Mouse (Mus musculus) kidney, embryonic 16.5 days (tissue): ENCODE results near the gene Zfp524. TPM values are rescaled to one million over a fixed set of nuclear protein-coding genes. Genes with fewer than 3 reads are reported as not detected.

Experiments used
- polyA plus RNA-seq: library from polyadenylated mRNA; unstranded; fragments of >200 nt; fragmentation: Nextera tagmentation; extraction: Ambion mirVana; gene quantifications from 2 replicates; pipeline ENCODE4 v1.2.1, GENCODE M21; 2015

The Zfp524 gene
- polyA plus RNA-seq, 1 experiment from 2014 or later, result 14.4 TPM

Other genes with a start within 250 kb of the Zfp524 start
- gene Fam71e2, start 243.1 kb upstream of the Zfp524 start, polyA plus RNA-seq, result not detected in 2 replicates
- 0.17 and 0.42 TPM in 2 replicates for gene Il11, start 231.6 kb upstream of the Zfp524 start, polyA plus RNA-seq
- gene Tmem190, start 231.5 kb upstream of the Zfp524 start, polyA plus RNA-seq, result 0.57 and 0.97 TPM in 2 replicates
- 12.5 and 14.3 TPM in 2 replicates for gene Tmem238, start 224.8 kb upstream of the Zfp524 start, polyA plus RNA-seq
- 315 and 357 TPM in 2 replicates for gene Rpl28, start 221.5 kb upstream of the Zfp524 start, polyA plus RNA-seq
- 355 and 360 TPM in 2 replicates for gene Ube2s, start 201.8 kb upstream of the Zfp524 start, polyA plus RNA-seq
- gene Shisa7, start 169.7 kb upstream of the Zfp524 start, polyA plus RNA-seq, result 0.84 and 1.1 TPM in 2 replicates
- gene Isoc2b, start 144.2 kb upstream of the Zfp524 start, polyA plus RNA-seq, result 9.2 and 9.7 TPM in 2 replicates
- 1.2 and 1.4 TPM in 2 replicates for gene Isoc2a, start 137.3 kb upstream of the Zfp524 start, polyA plus RNA-seq
- not detected in 2 replicates for gene Gm36210, start 107.9 kb upstream of the Zfp524 start, polyA plus RNA-seq
- gene Zfp628, start 99.2 kb upstream of the Zfp524 start, polyA plus RNA-seq, result 3.6 and 4.2 TPM in 2 replicates
- 5.8 and 6.2 TPM in 2 replicates for gene Nat14, start 92.4 kb upstream of the Zfp524 start, polyA plus RNA-seq
- 2.3 and 2.8 TPM in 2 replicates for gene Ssc5d, start 88.6 kb upstream of the Zfp524 start, polyA plus RNA-seq
- 0.26 and 0.41 TPM in 2 replicates for gene Sbk2, start 50.0 kb upstream of the Zfp524 start, polyA plus RNA-seq
- not detected in 2 replicates for gene Sbk3, start 43.2 kb upstream of the Zfp524 start, polyA plus RNA-seq
- 31.3 and 40.5 TPM in 2 replicates for gene Zfp579, start 18.3 kb upstream of the Zfp524 start, polyA plus RNA-seq
- gene Fiz1, start 282 bp downstream of the Zfp524 start, polyA plus RNA-seq, result 41.9 and 44.2 TPM in 2 replicates
- 1.7 and 1.9 TPM in 2 replicates for gene Gm44973, start 1.1 kb downstream of the Zfp524 start, polyA plus RNA-seq
- 6.6 and 7.6 TPM in 2 replicates for gene Zfp865, start 6.0 kb downstream of the Zfp524 start, polyA plus RNA-seq
- gene Ccdc106, start 6.1 kb downstream of the Zfp524 start, polyA plus RNA-seq, result 27.1 and 30.3 TPM in 2 replicates
- gene 4632433K11Rik, start 19.7 kb downstream of the Zfp524 start, polyA plus RNA-seq, result 1.3 TPM in 1 of 2 replicates, not detected in the other
- 8.1 and 8.2 TPM in 2 replicates for gene Zfp784, start 24.0 kb downstream of the Zfp524 start, polyA plus RNA-seq
- gene Zfp580, start 37.1 kb downstream of the Zfp524 start, polyA plus RNA-seq, result 35.0 and 44.0 TPM in 2 replicates
- gene U2af2, start 47.7 kb downstream of the Zfp524 start, polyA plus RNA-seq, result 136 and 139 TPM in 2 replicates
- 64.9 and 66.6 TPM in 2 replicates for gene Epn1, start 65.8 kb downstream of the Zfp524 start, polyA plus RNA-seq
- not detected in 2 replicates for gene Rfpl4, start 102.5 kb downstream of the Zfp524 start, polyA plus RNA-seq
- gene Rasl2-9, start 111.5 kb downstream of the Zfp524 start, polyA plus RNA-seq, result 0.23 and 0.69 TPM in 2 replicates
- not detected in 2 replicates for gene Vmn1r55, start 135.3 kb downstream of the Zfp524 start, polyA plus RNA-seq
- gene Vmn1r56, start 182.3 kb downstream of the Zfp524 start, polyA plus RNA-seq, result not detected in 2 replicates
- gene Vmn1r57, start 204.1 kb downstream of the Zfp524 start, polyA plus RNA-seq, result not detected in 2 replicates